Mouse (Mus musculus): ENCODE data around the gene Abca7.

The Abca7 gene

GRCm38 (mm10) chr10:80063877-80064650 lies 67.8 kb downstream of the Abca7 start:
- DNase-seq (ENCODE audit: extremely low read depth, low read depth) = no peak

All from MEL-GATA-1-ER (cell line).